Mouse (Mus musculus) mesoderm, embryonic 11.5 days (tissue): ENCODE measurements at regions not wholly inside any gene's neighbourhood (a gene's known extent, or its start where the extent isn't known, plus 50 kb on each side); places are given as distances from the start of the nearest gene placed in this dataset.

ENCODE experiments used
- DNase-seq: peaks from one replicate; pipeline ENCODE4 v3.0.0-alpha.2; 2012; ENCODE audit warnings: low read depth, low spot score

DNA sequence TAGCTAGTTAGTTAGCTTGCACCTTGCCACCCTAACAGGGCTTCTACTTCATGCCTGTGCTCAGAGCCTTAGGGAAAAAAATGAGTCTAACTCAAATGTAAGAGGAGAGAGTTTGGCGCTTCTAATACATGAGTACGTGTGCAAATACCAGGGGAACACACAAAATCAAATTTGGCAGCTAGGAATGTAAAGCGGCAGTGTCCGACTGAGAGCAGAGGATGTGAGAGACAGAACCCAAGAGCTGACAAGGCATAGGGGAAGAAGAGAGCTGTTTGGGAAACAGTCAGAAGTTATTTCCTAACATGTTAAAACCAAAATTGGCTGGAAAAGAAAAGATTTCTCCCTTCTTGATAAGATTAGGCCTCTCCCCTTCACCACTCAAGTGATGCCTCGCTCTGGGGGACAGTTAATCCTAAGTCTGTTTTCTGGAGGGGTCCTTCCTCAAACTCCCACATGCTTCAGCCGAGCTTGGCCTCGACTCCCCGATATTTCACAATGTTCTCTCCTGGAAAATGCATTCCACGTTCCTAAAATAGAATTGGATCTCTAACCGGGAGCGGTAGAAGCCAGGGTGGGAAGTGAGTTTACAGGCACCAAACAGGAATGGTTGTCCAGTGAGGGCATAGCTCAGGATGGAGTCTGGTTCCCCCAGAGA is 229.1 kb downstream of the Maf start:
- DNase-seq: no peak

GRCm38 (mm10) chr8:115476071-115476470 is 231.5 kb downstream of the Maf start:
- no peak for DNase-seq

DNA sequence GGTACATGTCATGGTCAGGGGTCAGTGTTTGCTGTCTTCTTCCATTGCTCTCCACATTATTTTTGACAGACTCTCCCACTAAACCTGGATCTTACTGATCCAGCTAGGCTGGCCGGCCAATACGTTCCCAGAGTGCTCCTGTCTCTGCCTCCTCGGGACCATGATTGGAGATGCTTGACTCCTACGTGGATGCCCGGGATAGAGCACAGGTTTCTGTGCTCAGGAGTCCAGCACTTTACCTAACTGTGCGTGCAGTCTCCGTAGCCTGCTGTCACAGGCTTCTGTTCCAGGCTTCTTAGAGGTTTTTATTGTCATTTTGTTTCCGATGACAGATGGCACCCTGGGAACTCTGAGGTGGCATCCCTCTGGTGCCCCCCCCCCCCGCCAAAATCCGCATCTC is 232.4 kb downstream of the Maf start:
- DNase-seq: no peak

GRCm38 (mm10) chr8:115473974-115474373 is 233.6 kb downstream of the Maf start:
- DNase-seq: no peak

DNA sequence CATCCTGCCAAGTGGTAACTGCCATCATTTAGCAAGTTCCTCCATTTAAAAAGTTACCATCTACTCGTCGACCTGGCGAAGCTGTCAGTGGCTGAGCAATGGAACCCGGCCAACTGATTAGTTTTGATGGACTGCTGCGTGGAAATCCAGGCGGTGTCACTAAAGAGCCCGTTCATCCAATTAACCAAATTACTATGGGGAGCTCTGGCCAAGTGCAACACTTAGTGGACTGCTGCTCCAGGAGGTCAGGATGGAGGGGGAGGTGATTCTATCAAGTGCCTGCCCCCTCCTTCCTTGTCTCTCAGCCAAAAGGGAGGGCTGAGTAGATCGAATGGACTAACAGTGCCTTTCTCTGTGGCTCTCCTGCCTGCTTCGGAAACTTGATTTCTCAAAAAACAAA is 241.0 kb downstream of the Maf start:
- no peak for DNase-seq

DNA sequence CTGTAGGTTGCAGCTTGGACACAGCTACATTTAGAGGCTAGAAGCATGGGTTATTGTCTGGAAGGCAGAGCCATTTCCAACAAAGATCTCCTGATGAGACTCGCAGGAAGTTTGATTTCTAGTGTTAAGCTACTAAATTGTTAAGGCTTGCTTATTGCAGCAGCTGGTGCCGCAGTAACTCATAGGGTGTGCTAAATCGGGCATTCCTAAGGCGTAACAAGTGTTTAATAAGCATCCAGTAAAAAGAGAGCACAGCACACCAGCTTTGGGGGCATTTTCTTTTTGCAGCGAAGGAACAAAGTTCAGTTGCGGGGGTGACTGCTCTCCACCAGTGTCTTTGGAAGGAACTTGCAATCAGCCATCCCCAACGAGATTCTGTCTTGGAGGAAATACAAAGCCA is 241.5 kb downstream of the Maf start:
- DNase-seq: no peak

GRCm38 (mm10) chr8:115462657-115463056 is 244.9 kb downstream of the Maf start:
- DNase-seq: peak; percentile 22

DNA sequence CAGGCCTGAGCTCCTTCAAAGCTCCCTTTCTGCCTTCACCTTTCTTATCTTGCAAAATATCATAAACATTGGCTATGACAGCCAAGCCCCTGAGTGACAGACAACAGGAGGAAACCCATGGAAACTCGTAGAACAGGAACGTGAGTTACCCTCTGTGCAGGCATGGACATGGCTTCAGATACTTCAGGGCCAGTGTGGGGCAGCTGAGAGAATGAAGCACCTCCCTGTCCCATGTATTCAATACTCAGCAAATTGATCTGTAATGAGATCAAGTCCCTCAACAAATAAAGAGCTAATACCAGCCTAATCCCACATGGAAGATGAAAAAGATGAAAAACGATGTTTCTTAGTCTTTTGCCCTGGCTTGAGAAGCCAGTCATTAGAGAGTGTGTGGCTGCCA is 249.5 kb downstream of the Maf start:
- no peak for DNase-seq

GRCm38 (mm10) chr8:115450789-115451188 is 256.8 kb downstream of the Maf start:
- DNase-seq: no peak

DNA sequence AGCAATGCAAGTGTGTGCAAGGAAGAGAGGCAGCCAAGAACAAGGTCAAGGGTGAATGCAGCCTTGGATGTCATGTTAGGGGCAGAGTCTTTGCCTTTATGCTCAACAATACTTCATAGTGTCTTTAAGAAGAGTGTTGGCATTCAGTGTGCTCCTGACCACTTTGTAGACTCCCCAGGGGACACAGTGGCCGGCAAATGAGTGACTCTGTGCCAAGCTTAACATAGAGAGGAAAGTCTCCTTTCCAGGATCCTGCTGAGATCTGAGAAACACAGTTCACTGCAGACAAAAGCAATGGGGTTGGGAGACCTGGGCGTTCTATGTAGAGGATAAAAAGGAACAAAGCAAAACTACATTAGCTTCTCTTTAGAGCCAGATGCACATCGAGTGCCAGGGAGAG is 259.2 kb downstream of the Maf start:
- no peak for DNase-seq

DNA sequence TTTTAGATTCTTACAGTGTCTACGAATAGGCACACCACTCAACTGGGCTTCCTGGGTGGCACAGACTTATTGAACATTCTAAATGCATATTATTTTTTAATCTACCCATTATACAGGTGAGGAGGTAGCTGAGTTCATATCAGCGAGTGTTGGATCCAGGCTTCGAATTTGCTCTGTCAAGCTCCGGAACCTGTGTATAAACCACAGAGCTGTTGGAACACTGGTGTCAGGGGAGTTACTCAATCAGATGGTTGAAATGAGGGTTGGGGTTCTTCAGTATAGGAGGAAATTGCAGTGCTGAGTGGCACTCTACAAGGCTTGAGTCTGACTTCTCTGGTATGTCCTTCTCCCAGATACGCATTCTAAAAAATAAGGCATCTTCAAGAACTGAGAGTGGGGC is 263.1 kb downstream of the Maf start:
- no peak for DNase-seq

- no peak for DNase-seq
These were observed 265.5 kb downstream of the Maf start for GRCm38 (mm10) chr8:115441943-115442550.

DNA sequence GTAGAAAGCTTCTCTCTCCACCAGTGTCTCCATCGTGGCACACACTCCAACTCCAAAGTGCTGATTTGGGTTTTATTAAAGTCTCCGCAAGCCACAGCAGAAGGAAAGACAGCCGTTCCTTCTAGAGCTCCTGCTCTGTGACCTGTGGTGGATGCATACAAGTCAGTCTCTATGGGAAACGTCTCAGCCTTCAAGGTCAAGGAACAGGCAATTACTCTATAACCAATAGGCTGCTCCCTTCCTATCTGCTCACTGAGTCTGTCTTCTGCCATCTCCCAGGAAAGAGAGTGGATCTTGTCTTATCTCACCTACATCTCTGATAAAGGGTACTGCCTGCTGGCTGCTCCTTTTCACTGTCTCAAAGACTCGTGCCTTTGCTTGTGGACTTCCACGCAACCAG is 266.3 kb downstream of the Maf start:
- no peak for DNase-seq

GRCm38 (mm10) chr8:115440151-115440550 is 267.4 kb downstream of the Maf start:
- no peak for DNase-seq

DNA sequence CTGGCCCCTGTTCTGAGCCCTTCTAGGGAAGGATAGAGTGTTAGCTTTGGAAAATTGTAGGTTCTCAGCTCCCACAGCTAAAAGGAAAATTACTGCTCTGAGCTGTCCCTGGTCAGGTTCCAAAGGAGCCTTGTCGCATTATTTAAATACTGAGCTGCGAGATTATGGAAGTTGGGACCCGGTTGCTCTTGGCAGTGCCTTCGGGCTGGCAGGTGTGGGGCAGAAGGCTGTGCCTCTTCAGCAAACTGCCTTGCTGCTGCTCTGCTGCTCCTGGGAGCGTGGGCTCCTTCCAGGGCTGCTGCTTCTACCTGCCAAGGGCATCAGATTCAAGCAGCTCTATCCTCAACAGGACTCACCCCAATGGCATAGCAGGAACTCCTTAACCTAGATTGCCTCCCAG is 268.1 kb downstream of the Maf start:
- no peak for DNase-seq

GRCm38 (mm10) chr8:115437956-115438355 is 269.6 kb downstream of the Maf start:
- DNase-seq: no peak

GRCm38 (mm10) chr8:115436356-115436721 is 271.3 kb downstream of the Maf start:
- DNase-seq: no peak

- DNase-seq: no peak
These were observed 271.8 kb downstream of the Maf start for GRCm38 (mm10) chr8:115435720-115436355.

DNA sequence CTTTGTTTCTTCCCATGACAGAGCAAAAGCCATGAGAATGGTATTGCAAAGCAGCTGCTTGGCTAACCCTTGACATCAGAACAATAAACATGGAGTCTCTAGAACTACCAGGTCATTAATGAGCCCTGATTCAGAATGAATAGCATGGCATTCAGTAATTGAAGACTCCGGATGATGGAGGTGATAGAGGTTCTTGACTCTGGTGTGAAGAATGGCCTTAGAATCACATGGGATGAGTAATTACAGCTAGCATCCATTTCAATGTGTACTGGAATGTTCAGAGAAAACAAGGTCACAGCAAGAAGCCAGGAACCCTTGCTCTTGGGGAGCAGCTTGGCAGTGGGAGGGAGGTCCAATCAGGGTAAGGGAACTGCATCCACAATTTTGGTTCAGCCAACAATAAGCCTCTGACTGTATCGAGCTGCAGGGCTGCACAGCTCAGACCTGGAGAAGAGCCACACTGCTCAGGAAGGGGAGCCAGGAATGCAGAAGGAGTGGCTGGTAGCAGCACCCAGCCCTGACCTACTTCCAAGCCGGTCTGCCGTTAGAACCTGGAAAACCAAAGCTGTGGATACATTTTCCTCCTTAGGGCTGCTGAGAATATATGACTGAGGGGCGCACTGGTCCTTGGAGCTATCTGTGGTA is 275.1 kb downstream of the Maf start:
- no peak for DNase-seq

- peak; percentile 60 for DNase-seq
These were observed 276.8 kb downstream of the Maf start for GRCm38 (mm10) chr8:115430793-115431192.

GRCm38 (mm10) chr8:115429291-115429883 is 278.2 kb downstream of the Maf start:
- DNase-seq: no peak

DNA sequence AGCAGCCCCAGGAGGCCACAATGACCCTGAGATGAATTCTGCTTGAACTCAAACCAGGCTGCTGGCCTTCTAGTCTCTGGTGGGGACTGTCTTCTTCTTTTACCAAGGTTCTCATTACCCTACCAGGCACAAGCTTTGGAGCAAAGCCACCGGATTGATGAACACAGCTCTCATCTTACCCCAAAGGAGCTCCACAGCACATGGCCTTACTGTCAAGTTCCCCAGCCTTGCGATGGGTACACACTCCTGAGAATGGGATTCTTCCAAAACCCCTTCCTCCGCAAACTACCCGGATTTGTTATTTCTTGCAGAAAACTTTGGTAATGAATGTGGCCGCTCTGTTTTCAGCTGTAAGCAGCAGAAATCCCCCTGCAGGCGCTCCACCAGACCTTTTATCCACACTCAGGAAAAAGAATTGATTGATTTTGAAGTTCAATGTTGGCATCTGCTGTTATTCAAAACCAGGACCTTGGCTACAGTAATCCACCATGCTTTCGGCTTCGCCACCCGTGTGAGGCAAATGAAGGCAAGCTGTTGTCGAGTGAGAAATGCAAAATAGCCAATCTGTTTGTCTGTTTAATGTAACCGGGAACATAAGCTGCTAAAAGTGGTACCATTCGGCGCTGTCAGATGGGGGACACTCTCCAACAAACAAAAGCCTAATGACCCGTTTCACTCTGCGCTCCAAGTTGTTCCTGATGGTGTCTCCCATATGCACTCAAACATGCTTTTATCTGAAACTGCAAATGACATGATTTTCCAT is 278.9 kb downstream of the Maf start:
- DNase-seq: no peak
